Mouse (Mus musculus): Measurements from ENCODE around the gene Tmem200b. TPM values are rescaled to one million over a fixed set of nuclear protein-coding genes. Genes with fewer than 3 reads are reported as not detected.
A peak's percentile ranks its signal among the peaks of the same experiment; 100 is the strongest.

The Tmem200b gene
- polyA plus RNA-seq, 1 experiment from 2014 or later: 1.3 TPM

- Histone ChIP-seq H3K9me3 (replicated peaks) (no peaks in the 10 kb centered on the region), H3K27me3 (replicated peaks) (no peaks in the 10 kb centered on the region), H3K4me2 (0 out of 2 replicates have a peak overlapping the region, but pooled peaks have one; percentile 24), H3K4me3 (no peak overlapping the region), H3K27ac (peak overlapping the region; percentile 57; the same call in 1 of the 2 replicates), H3K36me3 (peaks cover 86% of the 10 kb centered on the region), H3K4me1 (peaks cover 68% of the 10 kb centered on the region), H3K9ac (no peak overlapping the region)
- peak; percentile 91 for ATAC-seq
- 28% methylated on average over 1 of the region's 1 CpGs for WGBS (ENCODE audit: insufficient replicate concordance)
These were observed 33.0 kb upstream of the Tmem200b start for GRCm38 (mm10) chr4:131888564-131888963.

DNA sequence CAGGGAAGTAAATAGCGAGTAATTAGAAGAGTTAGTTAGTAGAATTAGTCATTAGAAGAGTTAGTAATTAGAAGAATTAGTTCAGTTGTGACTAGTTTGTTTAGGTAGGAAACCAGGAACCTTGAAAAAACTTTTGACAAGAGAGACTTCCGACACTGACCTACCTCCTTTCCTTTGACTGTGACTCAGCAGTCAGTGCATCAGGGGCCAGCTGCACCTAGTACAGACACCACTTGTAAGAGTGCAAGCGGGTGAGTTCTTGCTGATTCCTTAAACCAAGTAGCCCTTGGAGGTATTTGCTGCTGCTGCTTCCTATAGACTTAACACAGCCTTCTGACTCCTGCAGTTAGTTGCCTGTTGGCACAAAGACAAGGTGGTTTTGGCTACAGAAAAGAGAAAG is 30.9 kb upstream of the Tmem200b start:
- ATAC-seq: no peak
- no peak overlapping the region for H3K4me2 ChIP-seq
- H3K9me3 ChIP-seq (replicated peaks): no peaks in the 10 kb centered on the region
- peaks cover 86% of the 10 kb centered on the region for H3K36me3 ChIP-seq
- H3K9ac ChIP-seq: no peak overlapping the region
- 69% methylated on average over 3 of the region's 3 CpGs for WGBS (ENCODE audit: insufficient replicate concordance)
- no peak overlapping the region for H3K27ac ChIP-seq
- peaks cover 52% of the 10 kb centered on the region for H3K4me1 ChIP-seq
- H3K4me3 ChIP-seq: no peak overlapping the region
- no peaks in the 10 kb centered on the region for H3K27me3 ChIP-seq (replicated peaks)

DNA sequence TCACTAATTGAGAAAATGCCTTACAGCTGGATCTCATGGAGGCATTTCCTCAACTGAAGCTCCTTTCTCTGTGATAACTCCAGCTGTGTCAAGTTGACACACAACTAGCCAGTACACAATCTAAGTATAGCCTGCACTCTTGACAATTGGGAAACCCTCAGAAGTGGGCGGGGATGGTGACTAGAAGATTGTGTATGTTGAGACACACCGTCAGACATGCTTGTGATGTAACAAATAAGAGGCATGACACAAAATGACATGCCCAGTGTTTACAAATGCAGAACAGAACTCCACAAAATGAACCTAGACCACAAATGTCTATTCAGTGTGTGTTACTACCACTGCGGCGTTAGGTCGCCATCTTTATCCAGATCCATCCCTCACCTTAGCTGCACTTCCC is 24.5 kb upstream of the Tmem200b start:
- Histone ChIP-seq H3K36me3 (peaks cover 85% of the 10 kb centered on the region), H3K27ac (no peak overlapping the region), H3K9me3 (replicated peaks) (no peaks in the 10 kb centered on the region), H3K4me3 (no peak overlapping the region), H3K9ac (no peak overlapping the region), H3K27me3 (replicated peaks) (no peaks in the 10 kb centered on the region), H3K4me2 (no peak overlapping the region), H3K4me1 (no peaks in the 10 kb centered on the region)
- WGBS (ENCODE audit: insufficient replicate concordance): 91% methylated on average over 5 of the region's 5 CpGs
- ATAC-seq: no peak

- WGBS (ENCODE audit: insufficient replicate concordance): 90% methylated on average over 8 of the region's 8 CpGs
- Histone ChIP-seq H3K4me3 (no peak overlapping the region), H3K9me3 (replicated peaks) (no peaks in the 10 kb centered on the region), H3K36me3 (peaks cover 85% of the 10 kb centered on the region), H3K4me2 (no peak overlapping the region), H3K4me1 (no peaks in the 10 kb centered on the region), H3K27me3 (replicated peaks) (no peaks in the 10 kb centered on the region), H3K9ac (no peak overlapping the region), H3K27ac (no peak overlapping the region)
- no peak for ATAC-seq
These were observed 23.8 kb upstream of the Tmem200b start for GRCm38 (mm10) chr4:131897787-131898186.

DNA sequence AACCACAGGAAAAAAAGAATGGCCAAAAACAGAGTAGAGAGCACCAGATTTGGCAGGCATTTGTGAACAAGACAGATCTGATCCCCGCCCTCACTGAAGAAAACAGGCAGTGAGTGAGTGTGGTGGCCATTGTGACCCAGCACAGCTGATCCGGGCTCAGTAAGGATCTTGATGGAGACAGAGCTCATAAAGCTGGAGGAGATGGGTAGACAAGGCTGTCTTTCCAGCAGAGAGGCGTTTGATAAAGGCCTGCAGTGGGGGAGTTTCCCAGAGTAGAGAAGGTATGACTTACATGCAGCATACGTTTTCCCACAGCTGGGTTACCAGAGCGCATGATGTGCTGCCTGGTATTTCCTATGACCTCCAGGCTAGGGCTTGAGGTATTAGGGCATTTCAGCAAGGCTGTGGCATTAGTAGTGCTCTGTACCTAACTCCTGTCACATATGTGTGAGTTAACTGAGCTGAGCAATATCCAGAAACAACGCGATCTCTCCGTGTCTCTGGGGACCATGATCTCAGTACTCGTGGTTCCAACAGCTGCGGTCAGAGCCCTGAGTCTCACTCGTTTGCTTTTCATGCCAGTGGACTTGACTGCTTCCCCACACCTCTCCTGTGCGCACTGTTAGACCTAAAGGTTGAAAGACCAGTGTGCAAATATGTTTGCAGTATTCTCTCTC is 22.9 kb upstream of the Tmem200b start:
- Histone ChIP-seq H3K9me3 (replicated peaks) (no peaks in the 10 kb centered on the region), H3K9ac (no peak overlapping the region), H3K36me3 (peaks cover 79% of the 10 kb centered on the region), H3K4me1 (no peaks in the 10 kb centered on the region), H3K4me2 (no peak overlapping the region), H3K27ac (no peak overlapping the region), H3K27me3 (replicated peaks) (no peaks in the 10 kb centered on the region), H3K4me3 (no peak overlapping the region)
- WGBS (ENCODE audit: insufficient replicate concordance): 89% methylated on average over 12 of the region's 12 CpGs
- no peak for ATAC-seq

DNA sequence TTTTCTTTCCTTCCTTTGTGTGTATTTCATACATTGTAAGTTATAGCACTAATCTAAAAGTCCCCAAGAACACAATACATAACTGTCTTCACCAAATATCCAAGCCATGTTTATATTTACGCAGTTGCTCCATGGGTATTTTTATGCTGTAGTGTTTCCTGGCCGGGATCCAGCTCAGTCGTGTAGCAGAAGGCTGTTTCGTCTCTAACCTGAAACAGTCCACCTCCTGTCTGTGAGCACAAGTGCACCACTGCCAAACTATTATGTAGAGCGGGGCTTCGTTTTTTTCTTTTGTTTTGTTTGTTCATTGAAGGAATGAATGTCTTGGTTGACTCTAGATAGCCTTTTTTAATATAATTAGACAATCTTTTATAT is 22.4 kb upstream of the Tmem200b start:
- 88% methylated on average over 6 of the region's 6 CpGs for whole genome bisulfite sequencing (ENCODE audit: insufficient replicate concordance)
- Histone ChIP-seq H3K9me3 (replicated peaks) (no peaks in the 10 kb centered on the region), H3K4me2 (no peak overlapping the region), H3K4me1 (no peaks in the 10 kb centered on the region), H3K27me3 (replicated peaks) (no peaks in the 10 kb centered on the region), H3K4me3 (no peak overlapping the region), H3K36me3 (peaks cover 79% of the 10 kb centered on the region), H3K27ac (no peak overlapping the region), H3K9ac (no peak overlapping the region)
- ATAC-seq: no peak

DNA sequence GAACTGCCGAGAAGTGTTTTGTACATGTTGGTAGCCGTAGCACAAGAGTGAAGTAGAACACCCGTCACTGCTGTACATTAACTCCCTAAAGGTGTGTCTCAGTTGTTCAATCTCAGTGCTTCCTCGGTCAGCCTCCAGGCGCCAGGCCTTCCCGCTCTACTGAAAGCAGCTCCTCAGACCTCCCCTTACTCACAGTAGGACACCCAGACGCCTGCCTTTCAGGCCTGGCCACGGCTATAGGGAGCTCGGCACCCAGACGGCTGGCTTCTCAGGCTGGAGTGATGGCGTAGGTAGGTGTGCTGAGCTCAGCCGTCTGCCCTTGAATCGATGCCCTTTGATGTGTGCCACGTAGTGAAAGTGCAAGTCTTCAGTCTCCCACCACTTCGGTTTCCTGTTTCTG is 20.5 kb upstream of the Tmem200b start:
- ATAC-seq: no peak
- no peaks in the 10 kb centered on the region for H3K4me1 ChIP-seq
- H3K4me2 ChIP-seq: no peak overlapping the region
- H3K9ac ChIP-seq: no peak overlapping the region
- WGBS (ENCODE audit: insufficient replicate concordance): 89% methylated on average over 15 of the region's 15 CpGs
- peaks cover 86% of the 10 kb centered on the region for H3K36me3 ChIP-seq
- no peaks in the 10 kb centered on the region for H3K9me3 ChIP-seq (replicated peaks)
- no peaks in the 10 kb centered on the region for H3K27me3 ChIP-seq (replicated peaks)
- no peak overlapping the region for H3K27ac ChIP-seq
- no peak overlapping the region for H3K4me3 ChIP-seq

DNA sequence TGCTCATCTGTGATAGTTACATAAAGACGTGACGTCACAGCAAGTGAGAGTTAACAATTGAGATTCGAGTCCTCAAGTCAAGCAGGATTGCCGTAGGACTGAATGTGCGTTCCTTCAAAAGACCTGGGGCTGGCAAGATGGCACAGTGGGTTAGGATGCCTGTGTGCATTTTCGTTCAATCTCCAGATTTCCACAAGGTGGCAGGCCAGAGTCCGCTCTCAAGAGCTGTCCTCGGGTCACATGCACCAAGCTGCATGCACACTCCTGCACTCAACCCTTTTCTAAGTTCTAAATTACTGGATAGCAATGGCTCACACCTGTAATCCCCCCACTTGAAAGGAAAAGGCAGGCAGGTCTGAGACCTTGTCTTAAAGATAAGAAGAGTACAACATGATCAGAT is 17.1 kb upstream of the Tmem200b start:
- Histone ChIP-seq H3K36me3 (peaks cover 63% of the 10 kb centered on the region), H3K4me3 (no peak overlapping the region), H3K4me1 (no peaks in the 10 kb centered on the region), H3K9me3 (replicated peaks) (peaks cover 4% of the 10 kb centered on the region; the same call in 1 of the 2 replicates), H3K4me2 (no peak overlapping the region), H3K9ac (no peak overlapping the region), H3K27me3 (replicated peaks) (no peaks in the 10 kb centered on the region), H3K27ac (no peak overlapping the region)
- WGBS (ENCODE audit: insufficient replicate concordance): 70% methylated on average over 8 of the region's 8 CpGs
- ATAC-seq: no peak

DNA sequence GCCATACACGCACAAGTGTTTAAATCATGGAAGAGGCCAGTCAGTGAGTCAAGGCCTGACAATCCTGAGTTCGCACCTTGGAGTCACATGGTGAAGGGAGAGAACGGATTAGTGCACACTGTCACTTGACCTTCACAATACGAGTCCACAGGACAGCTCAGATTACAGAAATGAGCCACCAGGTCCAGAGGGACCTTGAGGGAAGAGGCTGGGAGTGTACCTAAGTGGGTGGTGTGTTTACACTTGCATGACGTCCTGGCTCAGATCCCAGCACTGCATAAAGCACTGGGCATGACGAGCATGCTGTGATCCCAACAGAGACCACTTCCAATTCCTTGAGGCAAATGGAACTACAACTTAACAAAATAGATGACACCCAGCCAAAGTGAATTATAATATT is 15.1 kb upstream of the Tmem200b start:
- Histone ChIP-seq H3K4me1 (peaks cover 16% of the 10 kb centered on the region; the same call in 1 of the 2 replicates), H3K27me3 (replicated peaks) (peaks cover 14% of the 10 kb centered on the region), H3K9ac (no peak overlapping the region), H3K27ac (no peak overlapping the region), H3K9me3 (replicated peaks) (peaks cover 4% of the 10 kb centered on the region; the same call in 1 of the 2 replicates), H3K4me3 (no peak overlapping the region), H3K36me3 (peaks cover 44% of the 10 kb centered on the region), H3K4me2 (no peak overlapping the region)
- ATAC-seq: no peak
- 77% methylated on average over 6 of the region's 6 CpGs for WGBS (ENCODE audit: insufficient replicate concordance)

- 82% methylated on average over 3 of the region's 3 CpGs for WGBS (ENCODE audit: insufficient replicate concordance)
- peaks cover 29% of the 10 kb centered on the region for H3K27me3 ChIP-seq (replicated peaks)
- ATAC-seq: no peak
These were observed 13.7 kb upstream of the Tmem200b start for GRCm38 (mm10) chr4:131907912-131908311.

GRCm38 (mm10) chr4:131910237-131910994 is 11.2 kb upstream of the Tmem200b start:
- peaks cover 19% of the 10 kb centered on the region; the same call in 1 of the 2 replicates for H3K4me1 ChIP-seq
- H3K9ac ChIP-seq: no peak overlapping the region
- H3K27me3 ChIP-seq (replicated peaks): peaks cover 54% of the 10 kb centered on the region
- no peak overlapping the region for H3K4me3 ChIP-seq
- no peak for ATAC-seq
- H3K36me3 ChIP-seq: peaks cover 9% of the 10 kb centered on the region; the same call in 1 of the 2 replicates
- 12% methylated on average over 18 of the region's 21 CpGs for WGBS (ENCODE audit: insufficient replicate concordance)
- no peak overlapping the region for H3K27ac ChIP-seq
- peaks cover 4% of the 10 kb centered on the region; the same call in 1 of the 2 replicates for H3K9me3 ChIP-seq (replicated peaks)
- peak overlapping the region; percentile 29 for H3K4me2 ChIP-seq

More at GRCm38 (mm10) chr4:131907912-131908311, 13.7 kb upstream of the Tmem200b start:
- H3K4me1 ChIP-seq: peaks cover 16% of the 10 kb centered on the region; the same call in 1 of the 2 replicates
- no peak overlapping the region for H3K27ac ChIP-seq
- H3K36me3 ChIP-seq: peaks cover 30% of the 10 kb centered on the region
- H3K9ac ChIP-seq: no peak overlapping the region
- peaks cover 4% of the 10 kb centered on the region; the same call in 1 of the 2 replicates for H3K9me3 ChIP-seq (replicated peaks)
- H3K4me2 ChIP-seq: no peak overlapping the region
- H3K4me3 ChIP-seq: no peak overlapping the region

DNA sequence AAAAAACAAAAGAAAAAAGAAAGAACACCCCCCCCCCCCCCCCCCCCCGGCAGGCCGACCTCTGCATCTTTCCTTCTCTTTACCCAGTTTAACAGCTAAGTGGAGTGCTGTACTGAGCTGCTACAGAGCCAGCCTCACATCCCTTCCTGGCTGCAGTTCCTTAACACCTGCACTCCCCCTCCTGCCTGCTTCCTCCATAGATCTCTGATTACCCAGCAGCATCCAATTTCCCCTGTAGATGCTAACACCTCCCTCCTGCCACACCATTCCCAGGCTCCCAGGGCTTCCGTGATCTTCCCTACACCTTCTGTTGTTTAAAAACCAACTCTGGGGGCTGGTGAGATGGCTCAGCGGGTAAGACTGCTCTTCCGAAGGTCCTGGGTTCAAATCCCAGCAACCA is 10.1 kb upstream of the Tmem200b start:
- H3K27ac ChIP-seq: no peak overlapping the region
- H3K4me2 ChIP-seq: 0 out of 2 replicates have a peak overlapping the region, but pooled peaks have one; percentile 29
- H3K9me3 ChIP-seq (replicated peaks): peaks cover 4% of the 10 kb centered on the region; the same call in 1 of the 2 replicates
- no peak for ATAC-seq
- H3K4me3 ChIP-seq: no peak overlapping the region
- peaks cover 26% of the 10 kb centered on the region for H3K4me1 ChIP-seq
- no peaks in the 10 kb centered on the region for H3K36me3 ChIP-seq
- peaks cover 65% of the 10 kb centered on the region for H3K27me3 ChIP-seq (replicated peaks)
- 41% methylated on average over 3 of the region's 5 CpGs for WGBS (ENCODE audit: insufficient replicate concordance)
- H3K9ac ChIP-seq: no peak overlapping the region
